Mouse (Mus musculus): ENCODE results near the gene Bdh2. TPM values are rescaled to one million over a fixed set of nuclear protein-coding genes. Genes with fewer than 3 reads are reported as not detected.

The Bdh2 gene
- 13.0 TPM for polyA plus RNA-seq (2014; fragmentation: Illumina TruSeq; extraction: RNeasy Lipid Tissue Mini Kit (QIAGEN cat#74804); ENCODE audit: low read depth, low replicate concordance)

GRCm38 (mm10) chr3:135280669-135281415 lies at the start of gene Bdh2:
TSS of gene Bdh2 (plus strand) at chr3:135281221.

GRCm38 (mm10) chr3:135307411-135308259 lies 26.6 kb downstream of the Bdh2 start, which contains the start of gene Slc9b2:
TSS of gene Slc9b2 (plus strand) at chr3:135307700.

GRCm38 (mm10) chr3:135347739-135348264 lies 66.8 kb downstream of the Bdh2 start, which contains the start of gene Slc9b1:
TSS of gene Slc9b1 (plus strand) at chr3:135348029.

Other genes starting within 250 kb of the Bdh2 start
- gene Cenpe, start 68.7 kb upstream of the Bdh2 start, polyA plus RNA-seq (2014; fragmentation: Illumina TruSeq; extraction: RNeasy Lipid Tissue Mini Kit (QIAGEN cat#74804); ENCODE audit: low read depth, low replicate concordance) = 1.0 TPM
- gene Slc9b2, start 26.5 kb downstream of the Bdh2 start, polyA plus RNA-seq (2014; fragmentation: Illumina TruSeq; extraction: RNeasy Lipid Tissue Mini Kit (QIAGEN cat#74804); ENCODE audit: low read depth, low replicate concordance) = not detected
- gene Slc9b1, start 66.8 kb downstream of the Bdh2 start, polyA plus RNA-seq (2014; fragmentation: Illumina TruSeq; extraction: RNeasy Lipid Tissue Mini Kit (QIAGEN cat#74804); ENCODE audit: low read depth, low replicate concordance) = 0.50 TPM
- gene Cisd2, start 142.7 kb downstream of the Bdh2 start, polyA plus RNA-seq (2014; fragmentation: Illumina TruSeq; extraction: RNeasy Lipid Tissue Mini Kit (QIAGEN cat#74804); ENCODE audit: low read depth, low replicate concordance) = 53.5 TPM
- gene Ube2d3, start 156.9 kb downstream of the Bdh2 start, polyA plus RNA-seq (2014; fragmentation: Illumina TruSeq; extraction: RNeasy Lipid Tissue Mini Kit (QIAGEN cat#74804); ENCODE audit: low read depth, low replicate concordance) = 831 TPM
- gene Manba, start 204.4 kb downstream of the Bdh2 start, polyA plus RNA-seq (2014; fragmentation: Illumina TruSeq; extraction: RNeasy Lipid Tissue Mini Kit (QIAGEN cat#74804); ENCODE audit: low read depth, low replicate concordance) = 9.9 TPM